Mouse (Mus musculus): ENCODE measurements around the gene Hat1. TPM values are rescaled to one million over a fixed set of nuclear protein-coding genes. Genes with fewer than 3 reads are reported as not detected.

The Hat1 gene
- total and polyA plus RNA-seq, 3 experiments, result 91.6 to 292 (median 167) TPM

DNA sequence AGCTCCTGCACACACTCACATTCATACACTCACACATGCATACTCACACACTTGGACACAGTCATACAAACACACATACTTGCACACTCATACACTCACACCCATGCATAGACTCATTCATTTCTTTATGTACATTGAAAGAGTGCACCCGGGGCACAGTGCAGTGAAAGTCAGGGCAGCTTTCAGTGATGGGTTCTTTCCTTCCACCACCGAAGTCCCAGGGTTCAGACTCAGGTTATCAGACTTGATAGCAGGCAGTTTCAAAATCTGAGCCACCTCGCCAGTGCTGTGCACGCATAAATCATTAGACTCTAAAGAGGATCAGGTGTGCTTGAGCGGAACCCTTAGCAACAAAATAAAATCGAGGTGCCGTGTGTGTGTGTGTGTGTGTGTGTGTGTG lies 38.6 kb upstream of the Hat1 start:
- peaks cover 13 to 21% of the 10 kb centered on the region in 2 experiments for H3K4me1 ChIP-seq (ENCODE audit: control insufficient read depth in 1 of 2, insufficient read depth in 2 of 2)
- no peak overlapping the region for H3K4me3 ChIP-seq (replicated peaks in 1 of 3; ENCODE audit: low read depth in 2 of 3, low read length in 2 of 3, poor library complexity in 1 of 3)
- TF ChIP-seq MEF2A (IDR thresholded peaks at IDR 0.05; ENCODE audit: borderline replicate concordance, low read depth, low read length) (no peak), TBP (conservative IDR thresholded peaks at IDR 0.05; ENCODE audit: low read depth, low read length) (no peak), E2F4 (IDR thresholded peaks at IDR 0.05; ENCODE audit: insufficient replicate concordance, low read depth, low read length) (no peak), MAZ (IDR thresholded peaks at IDR 0.05; ENCODE audit: low read depth, low read length) (no peak), PAX5 (IDR thresholded peaks at IDR 0.05; ENCODE audit: low read length) (no peak), MYC (IDR thresholded peaks at IDR 0.05; ENCODE audit: low read depth, low read length) (no peak), CTCF (conservative IDR thresholded peaks at IDR 0.05 in 1 of 2, IDR thresholded peaks at IDR 0.05 in 1 of 2; ENCODE audit: low read depth in 2 of 2, low read length in 2 of 2) (no peak), JUN (IDR thresholded peaks at IDR 0.05; ENCODE audit: insufficient read depth, low read depth, low read length) (no peak), USF1 (IDR thresholded peaks at IDR 0.05; ENCODE audit: low read depth, low read length) (no peak), ZNF384 (IDR thresholded peaks at IDR 0.05; ENCODE audit: low read depth, low read length) (no peak), BHLHE40 (IDR thresholded peaks at IDR 0.05; ENCODE audit: low read depth, low read length) (no peak), KAT2A (IDR thresholded peaks at IDR 0.05; ENCODE audit: insufficient replicate concordance, low read length) (no peak), MXI1 (IDR thresholded peaks at IDR 0.05; ENCODE audit: low read depth, low read length) (no peak), POLR2A (IDR thresholded peaks at IDR 0.05; ENCODE audit: low read depth, low read length) (no peak), ZC3H11A (IDR thresholded peaks at IDR 0.05; ENCODE audit: low read depth, low read length) (no peak), NELFE (IDR thresholded peaks at IDR 0.05; ENCODE audit: low read depth, low read length) (no peak), RAD21 (IDR thresholded peaks at IDR 0.05; ENCODE audit: low read depth, low read length) (no peak), ZKSCAN1 (IDR thresholded peaks at IDR 0.05; ENCODE audit: borderline replicate concordance, low read depth, low read length) (no peak), SMC3 (IDR thresholded peaks at IDR 0.05; ENCODE audit: low read depth, low read length) (no peak)
- no peak overlapping the region for H3K4me2 ChIP-seq (ENCODE audit: insufficient read depth, low read depth, poor library complexity, severe bottlenecking)
- no peak overlapping the region for H3K27ac ChIP-seq (ENCODE audit: insufficient read depth, low read depth)
- dilution Hi-C loops (cut with MboI; ENCODE audit: extremely low pct_ligation_motif_present, extremely low pct_unique_long_range_greater_than_20kb, low sequenced_read_pairs) (no loop called here), in situ Hi-C loops (cut with MboI; ENCODE audit: low pct_ligation_motif_present, low pct_unique_long_range_greater_than_20kb, low sequenced_read_pairs) (no loop called here)
- no peak for DNase-seq (ENCODE audit: extremely low read depth)
- peaks cover 7% of the 10 kb centered on the region for H3K79me2 ChIP-seq (replicated peaks; ENCODE audit: control insufficient read depth, extremely low read depth, insufficient read depth, poor library complexity, severe bottlenecking)
- no peaks in the 10 kb centered on the region for H3K9me3 ChIP-seq (replicated peaks; ENCODE audit: low read length)
- no peaks in the 10 kb centered on the region for H3K27me3 ChIP-seq (replicated peaks)
- H3K9ac ChIP-seq (ENCODE audit: insufficient read depth, low read depth), result no peak overlapping the region
- H3K36me3 ChIP-seq (replicated peaks in 1 of 2; ENCODE audit: control insufficient read depth in 1 of 2, insufficient read depth in 1 of 2, low read length in 1 of 2), result peaks cover 0 to 49% of the 10 kb centered on the region in 2 experiments

GRCm38 (mm10) chr2:71350904-71351726 lies 37.6 kb upstream of the Hat1 start:
- DNase-seq (ENCODE audit: extremely low read depth), result no peak
- peaks cover 0 to 44% of the 10 kb centered on the region in 2 experiments for H3K36me3 ChIP-seq (replicated peaks in 1 of 2; ENCODE audit: control insufficient read depth in 1 of 2, insufficient read depth in 1 of 2, low read length in 1 of 2)
- dilution Hi-C loops (cut with MboI; ENCODE audit: extremely low pct_ligation_motif_present, extremely low pct_unique_long_range_greater_than_20kb, low sequenced_read_pairs) (no loop called here), in situ Hi-C loops (cut with MboI; ENCODE audit: low pct_ligation_motif_present, low pct_unique_long_range_greater_than_20kb, low sequenced_read_pairs) (no loop called here)
- H3K27me3 ChIP-seq (replicated peaks), result no peaks in the 10 kb centered on the region
- no peak overlapping the region for H3K9ac ChIP-seq (ENCODE audit: insufficient read depth, low read depth)
- H3K4me1 ChIP-seq (ENCODE audit: control insufficient read depth in 1 of 2, insufficient read depth in 2 of 2), result peaks cover 13 to 21% of the 10 kb centered on the region in 2 experiments
- H3K79me2 ChIP-seq (replicated peaks; ENCODE audit: control insufficient read depth, extremely low read depth, insufficient read depth, poor library complexity, severe bottlenecking), result peaks cover 7% of the 10 kb centered on the region
- H3K4me2 ChIP-seq (ENCODE audit: insufficient read depth, low read depth, poor library complexity, severe bottlenecking), result no peak overlapping the region
- no peak overlapping the region for H3K4me3 ChIP-seq (replicated peaks in 1 of 3; ENCODE audit: low read depth in 2 of 3, low read length in 2 of 3, poor library complexity in 1 of 3)
- H3K9me3 ChIP-seq (replicated peaks; ENCODE audit: low read length), result no peaks in the 10 kb centered on the region
- TF ChIP-seq TBP (conservative IDR thresholded peaks at IDR 0.05; ENCODE audit: low read depth, low read length) (no peak), ETS1 (conservative IDR thresholded peaks at IDR 0.05; ENCODE audit: low read depth, low read length) (no peak), SMC3 (IDR thresholded peaks at IDR 0.05; ENCODE audit: low read depth, low read length) (no peak), POLR2AphosphoS2 (IDR thresholded peaks at IDR 0.05; ENCODE audit: low read depth, low read length) (no peak), UBTF (IDR thresholded peaks at IDR 0.05; ENCODE audit: low read depth, low read length) (no peak), ZKSCAN1 (IDR thresholded peaks at IDR 0.05; ENCODE audit: borderline replicate concordance, low read depth, low read length) (no peak), JUN (IDR thresholded peaks at IDR 0.05; ENCODE audit: insufficient read depth, low read depth, low read length) (no peak), NELFE (IDR thresholded peaks at IDR 0.05; ENCODE audit: low read depth, low read length) (no peak), USF1 (IDR thresholded peaks at IDR 0.05; ENCODE audit: low read depth, low read length) (no peak), IRF4 (IDR thresholded peaks at IDR 0.05; ENCODE audit: low read depth, low read length) (no peak), CHD1 (IDR thresholded peaks at IDR 0.05; ENCODE audit: low read depth, low read length) (no peak), RCOR1 (conservative IDR thresholded peaks at IDR 0.05; ENCODE audit: low read depth, low read length) (no peak), ZC3H11A (IDR thresholded peaks at IDR 0.05; ENCODE audit: low read depth, low read length) (no peak), MAX (IDR thresholded peaks at IDR 0.05; ENCODE audit: low read length) (no peak), RAD21 (IDR thresholded peaks at IDR 0.05; ENCODE audit: low read depth, low read length) (no peak), HCFC1 (IDR thresholded peaks at IDR 0.05; ENCODE audit: low read depth, low read length) (no peak), MAFK (IDR thresholded peaks at IDR 0.05; ENCODE audit: insufficient replicate concordance, low read length) (no peak)
- no peak overlapping the region for H3K27ac ChIP-seq (ENCODE audit: insufficient read depth, low read depth)
